Mouse (Mus musculus): ENCODE results near the gene Nudt1. TPM values are rescaled to one million over a fixed set of nuclear protein-coding genes. Genes with fewer than 3 reads are reported as not detected.
A peak's percentile ranks its signal among the peaks of the same experiment; 100 is the strongest.

The Nudt1 gene
- total RNA-seq, 2 experiments from 2014 or later = 7.2 to 7.9 TPM

- intact Hi-C loops (cut with DNase I) = no loop called here
- peak in 1 of 2 experiments; percentile 42 for DNase-seq (ENCODE audit: extremely low spot score in 1 of 2, low spot score in 2 of 2)
Observed at GRCm38 (mm10) chr5:140374226-140374625, 52.8 kb downstream of the Nudt1 start.

DNA sequence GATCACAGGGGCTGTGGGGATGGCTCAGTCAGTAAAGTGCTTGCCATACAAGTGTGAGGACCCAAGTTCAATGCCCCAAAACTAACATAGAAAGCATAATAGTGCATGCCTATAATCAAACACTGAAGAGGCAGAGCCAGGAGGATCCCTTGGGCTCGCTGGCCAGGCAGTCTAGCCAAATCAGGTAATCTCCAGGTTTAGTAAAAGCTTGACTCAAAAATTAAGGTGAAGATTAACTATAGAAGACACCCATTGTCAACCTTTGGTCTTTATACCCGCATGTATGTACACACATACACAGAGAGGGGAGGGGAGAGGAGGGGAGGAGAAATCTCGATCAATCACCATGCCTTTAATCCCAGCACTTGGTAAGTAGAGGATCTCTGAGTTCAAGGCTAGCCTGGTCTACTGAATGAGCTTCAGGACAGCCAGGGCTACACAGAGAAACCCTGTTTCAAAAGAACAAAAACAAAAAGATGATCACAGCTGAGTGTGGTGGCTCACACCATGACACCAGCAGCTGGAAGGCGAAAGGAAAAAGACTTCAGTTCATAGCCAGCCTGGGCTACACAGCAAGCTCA is 53.9 kb downstream of the Nudt1 start:
- no peak for DNase-seq (ENCODE audit: extremely low spot score in 1 of 2, low spot score in 2 of 2)
- intact Hi-C loops (cut with DNase I) = no loop called here

GRCm38 (mm10) chr5:140378121-140378853 is 56.8 kb downstream of the Nudt1 start:
- intact Hi-C loops (cut with DNase I) = no loop called here
- no peak for DNase-seq (ENCODE audit: extremely low spot score in 1 of 2, low spot score in 2 of 2)

GRCm38 (mm10) chr5:140379299-140379698 is 57.8 kb downstream of the Nudt1 start:
- no peak for DNase-seq (ENCODE audit: extremely low spot score in 1 of 2, low spot score in 2 of 2)
- intact Hi-C loops (cut with DNase I) = no loop called here

GRCm38 (mm10) chr5:140381156-140381555 is 59.7 kb downstream of the Nudt1 start:
- intact Hi-C loops (cut with DNase I) = no loop called here
- no peak for DNase-seq (ENCODE audit: extremely low spot score in 1 of 2, low spot score in 2 of 2)

DNA sequence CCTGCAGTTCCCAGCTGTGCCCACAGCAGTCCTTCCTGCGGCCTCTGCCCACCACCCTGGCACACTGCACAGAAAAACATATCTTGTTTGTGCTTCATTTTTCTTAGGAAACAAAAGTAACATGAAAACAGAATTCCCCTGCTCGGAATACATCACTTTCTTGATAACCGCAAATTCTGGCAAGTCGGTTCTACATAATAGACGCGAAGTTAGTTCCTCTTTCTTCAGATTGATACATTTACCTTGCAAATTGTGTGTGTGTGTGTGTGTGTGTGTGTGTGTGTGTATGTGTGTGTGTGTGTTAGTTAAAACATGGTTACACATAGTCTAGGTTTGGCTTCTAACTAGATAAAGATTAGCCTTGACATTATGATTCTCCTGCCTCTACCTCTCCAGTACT is 61.2 kb downstream of the Nudt1 start:
- intact Hi-C loops (cut with DNase I) = no loop called here
- DNase-seq (ENCODE audit: extremely low spot score in 1 of 2, low spot score in 2 of 2) = no peak

- DNase-seq (ENCODE audit: extremely low spot score in 1 of 2, low spot score in 2 of 2) = no peak
Observed at GRCm38 (mm10) chr5:140383559-140383958, 62.1 kb downstream of the Nudt1 start.

GRCm38 (mm10) chr5:140384462-140384861 is 63.0 kb downstream of the Nudt1 start:
- intact Hi-C loops (cut with DNase I) = no loop called here
- no peak for DNase-seq (ENCODE audit: extremely low spot score in 1 of 2, low spot score in 2 of 2)

More at GRCm38 (mm10) chr5:140383559-140383958, 62.1 kb downstream of the Nudt1 start:
- intact Hi-C loops (cut with DNase I) = no loop called here

GRCm38 (mm10) chr5:140387236-140387635 is 65.8 kb downstream of the Nudt1 start:
- intact Hi-C loops (cut with DNase I) = loop anchor here (5.0 kb wide), 1 partner anchor 50 kb away; no protein-coding TSS in a partner anchor
- no peak for DNase-seq (ENCODE audit: extremely low spot score in 1 of 2, low spot score in 2 of 2)

Other genes with a start within 250 kb of the Nudt1 start
- gene Mad1l1, start 104 bp upstream of the Nudt1 start, total RNA-seq (2021) = 10 to 100 TPM; 23.8 to 24.4 TPM
- gene Mrm2, start 10.2 kb downstream of the Nudt1 start, total RNA-seq (2021) = 10 to 100 TPM in 1 of 2 experiments, 1 to 10 TPM in 1; 9.6 to 10.2 TPM
- 10 to 100 TPM; 22.3 to 24.5 TPM for gene Snx8, start 67.6 kb downstream of the Nudt1 start, total RNA-seq (2021)
- 100 to 1,000 TPM; 120 TPM for gene Eif3b, start 97.7 kb downstream of the Nudt1 start, total RNA-seq (2021)
- not detected for gene Gm4869, start 124.0 kb downstream of the Nudt1 start, total RNA-seq (2021)
- gene Chst12, start 183.9 kb downstream of the Nudt1 start, total RNA-seq (2021) = 10 to 100 TPM; 20.2 to 21.5 TPM
- not detected for gene Grifin, start 243.4 kb downstream of the Nudt1 start, total RNA-seq (2021)